Mouse (Mus musculus): Measurements from ENCODE around the gene Ssbp3.

Ssbp3 gene

DNA sequence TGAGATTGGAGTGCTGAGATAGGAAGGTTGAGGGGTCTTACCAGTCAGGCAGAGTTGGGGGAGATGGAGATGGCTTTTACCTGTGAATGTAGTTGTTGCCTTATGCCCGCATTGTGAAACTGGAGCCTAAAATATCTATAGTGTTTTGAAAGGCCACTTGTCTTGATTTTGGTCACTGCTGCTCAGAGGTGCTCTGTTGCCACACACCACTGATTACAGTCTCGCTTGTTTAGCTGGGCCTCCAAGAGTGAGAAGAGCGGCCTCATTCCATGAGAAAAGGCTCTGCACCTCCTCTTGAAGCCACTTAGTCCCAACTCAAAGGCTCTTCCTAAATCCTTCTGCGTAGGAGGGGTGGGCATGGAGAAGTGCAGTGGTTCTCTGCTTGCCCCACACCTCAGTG, 40.3 kb downstream of the Ssbp3 start:
- Histone ChIP-seq H3K4me3 (replicated peaks; ENCODE audit: low read length) (no peak overlapping the region), H3K27me3 (ENCODE audit: insufficient read depth, low read length) (no peaks in the 10 kb centered on the region), H3K36me3 (ENCODE audit: insufficient read depth, low read length) (peaks cover 11% of the 10 kb centered on the region; the same call in 1 of the 2 replicates), H3K4me1 (replicated peaks; ENCODE audit: low read depth, low read length) (peaks cover 97% of the 10 kb centered on the region), H3K9me3 (ENCODE audit: low read length) (no peaks in the 10 kb centered on the region)
- TF ChIP-seq NANOG (IDR thresholded peaks at IDR 0.05; ENCODE audit: borderline replicate concordance, low read length): no peak
- TF ChIP-seq CTCF (conservative IDR thresholded peaks at IDR 0.05; ENCODE audit: low read length): no peak

DNA sequence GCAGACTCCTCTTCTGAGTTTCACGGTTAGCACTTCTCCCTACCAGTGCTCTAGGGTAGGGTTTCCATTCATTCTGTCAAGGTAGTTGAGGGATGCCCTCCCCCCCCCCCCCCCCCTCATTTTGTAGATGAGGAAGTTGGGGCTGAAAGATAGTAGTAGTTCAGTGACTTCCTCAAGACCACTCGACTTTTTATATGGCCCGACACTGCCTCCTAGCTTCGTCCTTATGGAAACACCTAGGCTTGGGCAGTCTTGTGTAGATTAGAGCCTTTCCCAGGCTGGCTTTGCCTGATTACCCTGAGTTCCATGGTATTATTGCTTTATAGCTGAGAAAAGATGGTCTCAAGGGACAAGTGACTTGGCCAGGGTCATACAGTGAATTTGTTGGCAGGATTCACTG, 41.0 kb downstream of the Ssbp3 start:
- no peaks in the 10 kb centered on the region for H3K9me3 ChIP-seq (ENCODE audit: low read length)

DNA sequence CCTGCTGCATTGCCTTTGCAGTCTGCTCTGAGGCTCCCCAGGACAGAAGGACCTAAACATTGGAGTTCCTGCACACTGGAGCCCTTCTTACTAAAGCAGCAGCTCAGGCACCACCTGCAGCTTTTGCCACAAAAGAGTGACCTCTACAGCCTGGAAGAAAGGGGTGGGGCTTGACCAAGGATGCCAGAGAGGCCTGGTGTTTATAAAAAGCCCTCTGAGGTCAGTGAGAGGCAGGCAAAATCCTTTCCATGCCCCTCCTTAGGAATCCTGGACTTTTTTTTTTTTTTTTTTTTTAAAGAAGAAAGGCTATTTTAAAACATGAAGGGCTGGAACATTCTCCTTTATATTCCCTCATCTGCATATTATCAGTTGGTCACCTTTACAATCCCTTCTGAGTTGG, 42.7 kb downstream of the Ssbp3 start:
- H3K9me3 ChIP-seq (ENCODE audit: low read length): no peaks in the 10 kb centered on the region
- H3K4me3 ChIP-seq (replicated peaks; ENCODE audit: low read length): no peak overlapping the region
- H3K36me3 ChIP-seq (ENCODE audit: insufficient read depth, low read length): peaks cover 12% of the 10 kb centered on the region; the same call in 1 of the 2 replicates
- TF ChIP-seq NANOG (IDR thresholded peaks at IDR 0.05; ENCODE audit: borderline replicate concordance, low read length) (no peak), POU5F1 (IDR thresholded peaks at IDR 0.05; ENCODE audit: borderline replicate concordance, low read length) (no peak), CTCF (conservative IDR thresholded peaks at IDR 0.05; ENCODE audit: low read length) (no peak)
- H3K4me1 ChIP-seq (replicated peaks; ENCODE audit: low read depth, low read length): peaks cover 93% of the 10 kb centered on the region
- H3K27me3 ChIP-seq (ENCODE audit: insufficient read depth, low read length): no peaks in the 10 kb centered on the region

More for the DNA sequence above, 41.0 kb downstream of the Ssbp3 start:
- no peak overlapping the region for H3K4me3 ChIP-seq (replicated peaks; ENCODE audit: low read length)
- no peaks in the 10 kb centered on the region for H3K27me3 ChIP-seq (ENCODE audit: insufficient read depth, low read length)
- peaks cover 97% of the 10 kb centered on the region for H3K4me1 ChIP-seq (replicated peaks; ENCODE audit: low read depth, low read length)
- peaks cover 10% of the 10 kb centered on the region; the same call in 1 of the 2 replicates for H3K36me3 ChIP-seq (ENCODE audit: insufficient read depth, low read length)
- TF ChIP-seq NANOG (IDR thresholded peaks at IDR 0.05; ENCODE audit: borderline replicate concordance, low read length) (no peak), POU5F1 (IDR thresholded peaks at IDR 0.05; ENCODE audit: borderline replicate concordance, low read length) (no peak), CTCF (conservative IDR thresholded peaks at IDR 0.05; ENCODE audit: low read length) (no peak)

DNA sequence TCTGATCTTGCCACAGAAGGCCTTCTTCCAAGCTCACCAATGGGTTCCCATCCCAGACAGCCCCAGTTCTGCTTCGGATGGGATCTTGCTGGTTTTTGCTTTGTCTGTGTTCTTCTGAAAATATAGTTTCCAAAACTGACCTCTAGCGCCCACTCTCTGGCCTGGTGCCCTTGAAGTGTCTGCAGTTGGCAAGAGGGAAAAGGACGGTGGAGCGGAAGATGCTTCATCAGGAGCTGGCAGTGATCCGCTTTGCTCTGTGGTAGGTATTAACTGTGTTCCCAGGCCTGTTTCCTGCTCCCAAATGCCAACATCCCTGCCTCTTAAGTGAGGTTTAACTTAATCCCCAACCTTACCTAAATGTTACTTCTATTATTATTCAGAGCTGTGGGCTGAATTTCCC, 43.3 kb downstream of the Ssbp3 start:
- H3K4me3 ChIP-seq (replicated peaks; ENCODE audit: low read length): no peak overlapping the region
- peaks cover 93% of the 10 kb centered on the region for H3K4me1 ChIP-seq (replicated peaks; ENCODE audit: low read depth, low read length)
- no peak for TF ChIP-seq CTCF (conservative IDR thresholded peaks at IDR 0.05; ENCODE audit: low read length)
- no peak for TF ChIP-seq NANOG (IDR thresholded peaks at IDR 0.05; ENCODE audit: borderline replicate concordance, low read length)
- no peak for TF ChIP-seq POU5F1 (IDR thresholded peaks at IDR 0.05; ENCODE audit: borderline replicate concordance, low read length)

DNA sequence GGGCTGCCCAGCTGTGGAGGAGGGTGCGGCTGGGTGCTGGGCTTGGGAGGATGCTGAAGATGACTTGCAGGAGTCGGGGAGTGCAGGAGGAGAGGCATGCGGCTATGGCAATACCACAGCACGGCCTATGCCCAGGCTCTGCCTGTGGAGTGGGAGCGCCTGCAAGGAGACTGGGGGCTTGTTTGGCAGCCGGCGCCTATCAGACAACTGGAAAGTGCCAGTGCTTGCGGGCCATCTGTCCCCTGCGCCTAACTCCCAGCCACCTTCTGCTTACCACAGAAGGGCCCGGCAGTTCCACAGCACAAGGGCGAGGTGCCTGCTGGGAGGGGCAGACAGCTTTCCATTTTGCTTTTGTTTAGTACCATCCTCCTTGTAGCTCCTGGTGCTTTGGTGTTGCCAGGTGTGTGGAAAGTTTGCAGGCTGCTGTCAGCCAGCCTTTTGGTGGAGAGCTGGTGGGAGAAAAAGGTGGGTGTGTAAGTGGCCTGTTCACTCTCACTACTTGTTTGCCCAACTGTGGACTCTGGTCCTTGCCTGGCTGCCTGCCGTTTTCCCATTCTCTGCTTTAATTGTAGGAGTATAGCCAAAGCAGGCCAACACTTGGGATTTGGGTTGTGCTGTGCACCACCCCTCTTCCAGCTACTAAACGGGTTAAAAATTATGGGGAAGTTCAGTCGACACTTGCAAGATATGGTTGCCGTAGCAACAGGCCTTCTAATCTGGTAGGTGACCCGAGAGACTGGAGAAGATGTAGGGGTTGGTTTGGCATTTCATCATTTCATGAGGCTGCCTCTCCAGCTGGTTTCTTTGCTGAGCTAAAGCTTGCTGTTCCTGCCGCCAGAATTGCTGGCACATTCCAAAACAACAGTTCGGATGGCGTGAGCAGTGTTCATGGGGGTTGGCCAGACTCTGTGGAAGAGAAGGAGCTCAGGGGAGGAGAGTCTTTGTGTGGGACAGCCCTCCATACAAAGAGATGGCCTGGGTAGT, 45.5 kb downstream of the Ssbp3 start:
- H3K4me3 ChIP-seq (replicated peaks; ENCODE audit: low read length): peak overlapping the region; percentile 46
- peaks cover 91% of the 10 kb centered on the region for H3K4me1 ChIP-seq (replicated peaks; ENCODE audit: low read depth, low read length)
- H3K9me3 ChIP-seq (ENCODE audit: low read length): no peaks in the 10 kb centered on the region
- TF ChIP-seq NANOG (IDR thresholded peaks at IDR 0.05; ENCODE audit: borderline replicate concordance, low read length) (no peak), CTCF (conservative IDR thresholded peaks at IDR 0.05; ENCODE audit: low read length) (no peak), POU5F1 (IDR thresholded peaks at IDR 0.05; ENCODE audit: borderline replicate concordance, low read length) (no peak)
- no peaks in the 10 kb centered on the region for H3K27me3 ChIP-seq (ENCODE audit: insufficient read depth, low read length)
- 0 out of 2 replicates have a peak, but pooled peaks cover 13% of the 10 kb centered on the region for H3K36me3 ChIP-seq (ENCODE audit: insufficient read depth, low read length)

More for the DNA sequence above, 43.3 kb downstream of the Ssbp3 start:
- no peaks in the 10 kb centered on the region for H3K27me3 ChIP-seq (ENCODE audit: insufficient read depth, low read length)
- peaks cover 17% of the 10 kb centered on the region; the same call in 1 of the 2 replicates for H3K36me3 ChIP-seq (ENCODE audit: insufficient read depth, low read length)
- no peaks in the 10 kb centered on the region for H3K9me3 ChIP-seq (ENCODE audit: low read length)

DNA sequence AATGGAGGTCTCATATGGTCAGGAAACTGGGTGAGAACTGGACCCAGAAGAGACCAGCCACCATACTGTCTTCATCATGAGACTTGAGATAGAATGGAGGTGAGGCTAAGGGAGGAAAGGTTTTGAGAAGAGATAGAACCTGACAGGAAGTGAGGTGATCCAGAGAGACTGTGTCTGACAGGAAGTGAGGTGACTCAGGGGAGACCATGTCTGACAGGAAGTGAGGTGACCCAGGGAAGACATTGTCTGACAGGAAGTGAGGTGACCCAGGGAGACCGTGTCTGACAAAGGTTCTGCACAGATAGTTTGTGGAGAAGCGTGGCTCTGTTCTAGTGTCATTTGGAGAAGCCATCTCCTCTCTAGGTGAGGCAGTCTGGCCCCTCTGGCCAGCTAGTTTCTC, 47.6 kb downstream of the Ssbp3 start:
- H3K4me3 ChIP-seq (replicated peaks; ENCODE audit: low read length): no peak overlapping the region
- 0 out of 2 replicates have a peak, but pooled peaks cover 20% of the 10 kb centered on the region for H3K36me3 ChIP-seq (ENCODE audit: insufficient read depth, low read length)
- TF ChIP-seq POU5F1 (IDR thresholded peaks at IDR 0.05; ENCODE audit: borderline replicate concordance, low read length) (no peak), NANOG (IDR thresholded peaks at IDR 0.05; ENCODE audit: borderline replicate concordance, low read length) (no peak), CTCF (conservative IDR thresholded peaks at IDR 0.05; ENCODE audit: low read length) (no peak)
- H3K27me3 ChIP-seq (ENCODE audit: insufficient read depth, low read length): no peaks in the 10 kb centered on the region
- H3K4me1 ChIP-seq (replicated peaks; ENCODE audit: low read depth, low read length): peaks cover 82% of the 10 kb centered on the region
- H3K9me3 ChIP-seq (ENCODE audit: low read length): no peaks in the 10 kb centered on the region

DNA sequence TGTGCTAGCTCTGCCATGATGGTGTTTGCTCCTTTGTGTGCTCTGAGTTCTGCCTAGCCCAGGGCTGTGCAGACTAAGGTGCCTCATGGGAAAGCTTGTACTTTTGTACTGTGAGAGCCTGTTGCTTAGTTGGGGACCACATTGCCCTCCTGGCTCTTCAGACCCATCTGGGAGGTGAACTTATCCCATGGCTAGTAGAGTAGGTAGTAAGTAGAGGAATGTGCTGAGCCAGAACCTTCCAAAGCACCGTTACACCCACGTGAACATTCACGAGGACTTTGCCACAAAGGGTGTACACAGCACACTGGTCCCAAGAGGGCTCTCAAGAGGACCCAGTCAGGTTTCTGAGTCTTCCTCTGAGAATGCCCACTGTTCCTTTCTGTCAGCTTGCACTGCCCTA, 48.1 kb downstream of the Ssbp3 start:
- H3K4me1 ChIP-seq (replicated peaks; ENCODE audit: low read depth, low read length): peaks cover 82% of the 10 kb centered on the region
- no peak for TF ChIP-seq POU5F1 (IDR thresholded peaks at IDR 0.05; ENCODE audit: borderline replicate concordance, low read length)
- no peak for TF ChIP-seq CTCF (conservative IDR thresholded peaks at IDR 0.05; ENCODE audit: low read length)
- TF ChIP-seq NANOG (IDR thresholded peaks at IDR 0.05; ENCODE audit: borderline replicate concordance, low read length): no peak
- H3K36me3 ChIP-seq (ENCODE audit: insufficient read depth, low read length): 0 out of 2 replicates have a peak, but pooled peaks cover 19% of the 10 kb centered on the region
- no peaks in the 10 kb centered on the region for H3K9me3 ChIP-seq (ENCODE audit: low read length)
- H3K4me3 ChIP-seq (replicated peaks; ENCODE audit: low read length): no peak overlapping the region
- no peaks in the 10 kb centered on the region for H3K27me3 ChIP-seq (ENCODE audit: insufficient read depth, low read length)

DNA sequence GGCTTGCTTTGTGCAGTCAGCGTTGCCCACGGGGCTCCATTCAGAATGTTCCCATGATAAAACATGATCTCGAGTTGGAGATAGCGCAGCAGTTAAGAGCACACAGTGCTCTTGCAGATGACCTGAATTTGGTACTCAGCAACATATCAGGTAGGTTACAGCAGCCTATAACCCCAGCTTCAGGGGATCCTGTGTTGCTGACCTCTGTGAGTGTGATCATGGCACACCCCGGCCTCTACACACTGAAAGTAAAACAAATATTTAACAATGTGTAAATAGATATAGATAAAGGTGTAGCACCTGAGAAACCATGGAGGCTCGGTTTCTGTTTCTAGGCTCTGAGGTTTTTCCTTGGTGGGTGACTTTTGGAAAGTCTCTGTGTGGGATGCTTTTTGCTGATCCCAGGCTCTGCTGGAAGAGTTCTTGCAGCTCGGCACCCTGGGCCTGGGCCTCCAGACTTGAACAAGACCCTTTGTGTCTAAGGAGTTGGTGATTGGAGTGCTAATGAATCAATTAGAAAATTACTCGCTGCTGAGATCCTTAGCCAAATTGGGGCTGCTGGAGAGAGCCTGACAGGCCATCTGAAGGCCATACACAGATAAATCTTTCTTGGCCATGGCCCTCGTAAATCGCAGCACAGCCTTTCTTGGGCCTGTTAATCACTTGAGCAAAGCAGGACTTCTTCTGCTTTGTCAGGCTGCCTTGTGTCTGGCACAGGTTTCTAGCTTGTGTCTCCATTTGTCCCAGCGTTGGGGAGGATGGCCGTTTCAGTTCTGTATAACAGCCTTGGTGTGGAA, 49.2 kb downstream of the Ssbp3 start:
- no peak overlapping the region for H3K4me3 ChIP-seq (replicated peaks; ENCODE audit: low read length)
- peaks cover 82% of the 10 kb centered on the region for H3K4me1 ChIP-seq (replicated peaks; ENCODE audit: low read depth, low read length)
- 0 out of 2 replicates have a peak, but pooled peaks cover 17% of the 10 kb centered on the region for H3K36me3 ChIP-seq (ENCODE audit: insufficient read depth, low read length)
- no peaks in the 10 kb centered on the region for H3K27me3 ChIP-seq (ENCODE audit: insufficient read depth, low read length)
- TF ChIP-seq CTCF (conservative IDR thresholded peaks at IDR 0.05; ENCODE audit: low read length): no peak
- TF ChIP-seq NANOG (IDR thresholded peaks at IDR 0.05; ENCODE audit: borderline replicate concordance, low read length): no peak
- TF ChIP-seq POU5F1 (IDR thresholded peaks at IDR 0.05; ENCODE audit: borderline replicate concordance, low read length): no peak
- no peaks in the 10 kb centered on the region for H3K9me3 ChIP-seq (ENCODE audit: low read length)

Data from E14TG2a.4 (cell line).